Mouse (Mus musculus): ENCODE data around the gene Fam89b. TPM values are rescaled to one million over a fixed set of nuclear protein-coding genes. Genes with fewer than 3 reads are reported as not detected.
A peak's percentile ranks its signal among the peaks of the same experiment; 100 is the strongest.

Gene Fam89b
- polyA plus RNA-seq, 1 experiment from 2014 or later = 233 TPM

- Histone ChIP-seq H3K9me3 (replicated peaks; ENCODE audit: control insufficient read depth, low read length) (no peaks in the 10 kb centered on the region), H3K27ac (ENCODE audit: low read depth, low read length) (no peak overlapping the region), H3K4me2 (ENCODE audit: low read length) (peak overlapping the region; percentile 28; the same call in 1 of the 2 replicates), H3K36me3 (ENCODE audit: control insufficient read depth, insufficient read depth, low read length) (peaks cover 51% of the 10 kb centered on the region), H3K4me3 (ENCODE audit: low read depth, low read length) (no peak overlapping the region), H3K9ac (ENCODE audit: low read length) (peak overlapping the region; percentile 42; the same call in 1 of the 2 replicates), H3K27me3 (replicated peaks; ENCODE audit: control insufficient read depth, insufficient read depth, low read length) (peaks cover 26% of the 10 kb centered on the region), H3K4me1 (ENCODE audit: control insufficient read depth, insufficient read depth, low read length) (peaks cover 4% of the 10 kb centered on the region; the same call in 1 of the 2 replicates)
- ATAC-seq = peak; percentile 63
- peak; percentile 32 for DNase-seq (ENCODE audit: low spot score)
- WGBS = 13% methylated on average over 36 of the region's 36 CpGs
Observed at GRCm38 (mm10) chr19:5756991-5757636, 27.7 kb upstream of the Fam89b start.

- peaks cover 44% of the 10 kb centered on the region for H3K36me3 ChIP-seq (ENCODE audit: control insufficient read depth, insufficient read depth, low read length)
- no peak overlapping the region for H3K4me3 ChIP-seq (ENCODE audit: low read depth, low read length)
- WGBS = 8% methylated on average over 28 of the region's 29 CpGs
- no peak overlapping the region for H3K27ac ChIP-seq (ENCODE audit: low read depth, low read length)
- peak; percentile 61 for ATAC-seq
- H3K4me2 ChIP-seq (ENCODE audit: low read length) = peak overlapping the region; percentile 28; the same call in 1 of the 2 replicates
- peak; percentile 32 for DNase-seq (ENCODE audit: low spot score)
- peak overlapping the region; percentile 42; the same call in 1 of the 2 replicates for H3K9ac ChIP-seq (ENCODE audit: low read length)
- no peaks in the 10 kb centered on the region for H3K9me3 ChIP-seq (replicated peaks; ENCODE audit: control insufficient read depth, low read length)
- H3K27me3 ChIP-seq (replicated peaks; ENCODE audit: control insufficient read depth, insufficient read depth, low read length) = peaks cover 26% of the 10 kb centered on the region
- peaks cover 4% of the 10 kb centered on the region; the same call in 1 of the 2 replicates for H3K4me1 ChIP-seq (ENCODE audit: control insufficient read depth, insufficient read depth, low read length)
Observed at GRCm38 (mm10) chr19:5756321-5756985, 27.0 kb upstream of the Fam89b start.

- ATAC-seq (peak; percentile 56; the same call in 1 of the 2 replicates), DNase-seq (ENCODE audit: low spot score) (peak; percentile 55)
- H3K27me3 ChIP-seq (replicated peaks; ENCODE audit: control insufficient read depth, insufficient read depth, low read length) = peaks cover 34% of the 10 kb centered on the region
- WGBS = 7% methylated on average over 18 of the region's 20 CpGs
- H3K27ac ChIP-seq (ENCODE audit: low read depth, low read length) = no peak overlapping the region
- no peak overlapping the region; the same call in 1 of the 2 replicates for H3K9ac ChIP-seq (ENCODE audit: low read length)
- no peak overlapping the region for H3K4me3 ChIP-seq (ENCODE audit: low read depth, low read length)
- no peaks in the 10 kb centered on the region; the same call in 1 of the 2 replicates for H3K36me3 ChIP-seq (ENCODE audit: control insufficient read depth, insufficient read depth, low read length)
- H3K9me3 ChIP-seq (replicated peaks; ENCODE audit: control insufficient read depth, low read length) = no peaks in the 10 kb centered on the region
- H3K4me2 ChIP-seq (ENCODE audit: low read length) = no peak overlapping the region
- H3K4me1 ChIP-seq (ENCODE audit: control insufficient read depth, insufficient read depth, low read length) = no peaks in the 10 kb centered on the region
Observed at GRCm38 (mm10) chr19:5751742-5752141, 22.3 kb upstream of the Fam89b start.

- WGBS = 13% methylated on average over 22 of the region's 22 CpGs
- no peak for ATAC-seq
- H3K9me3 ChIP-seq (replicated peaks; ENCODE audit: control insufficient read depth, low read length) = no peaks in the 10 kb centered on the region
- no peak overlapping the region for H3K4me3 ChIP-seq (ENCODE audit: low read depth, low read length)
- H3K4me1 ChIP-seq (ENCODE audit: control insufficient read depth, insufficient read depth, low read length) = peaks cover 3% of the 10 kb centered on the region
- no peak overlapping the region; the same call in 1 of the 2 replicates for H3K9ac ChIP-seq (ENCODE audit: low read length)
- H3K27ac ChIP-seq (ENCODE audit: low read depth, low read length) = no peak overlapping the region
- H3K27me3 ChIP-seq (replicated peaks; ENCODE audit: control insufficient read depth, insufficient read depth, low read length) = peaks cover 26% of the 10 kb centered on the region
- no peak overlapping the region for H3K4me2 ChIP-seq (ENCODE audit: low read length)
- no peak for DNase-seq (ENCODE audit: low spot score)
- no peaks in the 10 kb centered on the region; the same call in 1 of the 2 replicates for H3K36me3 ChIP-seq (ENCODE audit: control insufficient read depth, insufficient read depth, low read length)
Observed at GRCm38 (mm10) chr19:5750951-5751350, 21.5 kb upstream of the Fam89b start.

- DNase-seq (ENCODE audit: low spot score) (no peak), ATAC-seq (no peak)
- H3K4me2 ChIP-seq (ENCODE audit: low read length) = no peak overlapping the region
- 68% methylated on average over 6 of the region's 6 CpGs for WGBS
- H3K4me1 ChIP-seq (ENCODE audit: control insufficient read depth, insufficient read depth, low read length) = peaks cover 11% of the 10 kb centered on the region
- no peak overlapping the region for H3K9ac ChIP-seq (ENCODE audit: low read length)
- H3K27me3 ChIP-seq (replicated peaks; ENCODE audit: control insufficient read depth, insufficient read depth, low read length) = peaks cover 21% of the 10 kb centered on the region
- H3K9me3 ChIP-seq (replicated peaks; ENCODE audit: control insufficient read depth, low read length) = no peaks in the 10 kb centered on the region
- no peak overlapping the region for H3K4me3 ChIP-seq (ENCODE audit: low read depth, low read length)
- H3K27ac ChIP-seq (ENCODE audit: low read depth, low read length) = no peak overlapping the region
- H3K36me3 ChIP-seq (ENCODE audit: control insufficient read depth, insufficient read depth, low read length) = no peaks in the 10 kb centered on the region; the same call in 1 of the 2 replicates
Observed at GRCm38 (mm10) chr19:5749476-5749875, 20.0 kb upstream of the Fam89b start.

GRCm38 (mm10) chr19:5746907-5747363 lies 17.5 kb upstream of the Fam89b start:
- H3K36me3 ChIP-seq (ENCODE audit: control insufficient read depth, insufficient read depth, low read length) = no peaks in the 10 kb centered on the region
- H3K9ac ChIP-seq (ENCODE audit: low read length) = no peak overlapping the region
- H3K4me2 ChIP-seq (ENCODE audit: low read length) = no peak overlapping the region
- WGBS = 39% methylated on average over 12 of the region's 12 CpGs
- ATAC-seq = no peak
- H3K4me1 ChIP-seq (ENCODE audit: control insufficient read depth, insufficient read depth, low read length) = peaks cover 18% of the 10 kb centered on the region
- no peak overlapping the region for H3K27ac ChIP-seq (ENCODE audit: low read depth, low read length)
- H3K4me3 ChIP-seq (ENCODE audit: low read depth, low read length) = no peak overlapping the region
- no peaks in the 10 kb centered on the region for H3K9me3 ChIP-seq (replicated peaks; ENCODE audit: control insufficient read depth, low read length)
- H3K27me3 ChIP-seq (replicated peaks; ENCODE audit: control insufficient read depth, insufficient read depth, low read length) = peaks cover 27% of the 10 kb centered on the region
- DNase-seq (ENCODE audit: low spot score) = peak; percentile 30

- Histone ChIP-seq H3K27me3 (replicated peaks; ENCODE audit: control insufficient read depth, insufficient read depth, low read length) (peaks cover 22% of the 10 kb centered on the region), H3K36me3 (ENCODE audit: control insufficient read depth, insufficient read depth, low read length) (no peaks in the 10 kb centered on the region), H3K9ac (ENCODE audit: low read length) (peak overlapping the region; percentile 46), H3K9me3 (replicated peaks; ENCODE audit: control insufficient read depth, low read length) (no peaks in the 10 kb centered on the region), H3K27ac (ENCODE audit: low read depth, low read length) (no peak overlapping the region), H3K4me1 (ENCODE audit: control insufficient read depth, insufficient read depth, low read length) (peaks cover 23% of the 10 kb centered on the region), H3K4me2 (ENCODE audit: low read length) (peak overlapping the region; percentile 48), H3K4me3 (ENCODE audit: low read depth, low read length) (peak overlapping the region; percentile 13)
- DNase-seq (ENCODE audit: low spot score) (peak; percentile 27), ATAC-seq (no peak)
- WGBS = 3% methylated on average over 36 of the region's 36 CpGs
Observed at GRCm38 (mm10) chr19:5745756-5746710, 16.6 kb upstream of the Fam89b start.

- H3K27ac ChIP-seq (ENCODE audit: low read depth, low read length) = no peak overlapping the region
- no peak overlapping the region for H3K4me3 ChIP-seq (ENCODE audit: low read depth, low read length)
- no peaks in the 10 kb centered on the region for H3K9me3 ChIP-seq (replicated peaks; ENCODE audit: control insufficient read depth, low read length)
- H3K4me2 ChIP-seq (ENCODE audit: low read length) = no peak overlapping the region
- no peak for DNase-seq (ENCODE audit: low spot score)
- no peak for ATAC-seq
- peaks cover 10% of the 10 kb centered on the region for H3K27me3 ChIP-seq (replicated peaks; ENCODE audit: control insufficient read depth, insufficient read depth, low read length)
- H3K9ac ChIP-seq (ENCODE audit: low read length) = peak overlapping the region; percentile 25; the same call in 1 of the 2 replicates
- no peaks in the 10 kb centered on the region for H3K36me3 ChIP-seq (ENCODE audit: control insufficient read depth, insufficient read depth, low read length)
- 64% methylated on average over 5 of the region's 5 CpGs for WGBS
- H3K4me1 ChIP-seq (ENCODE audit: control insufficient read depth, insufficient read depth, low read length) = peaks cover 30% of the 10 kb centered on the region
Observed at GRCm38 (mm10) chr19:5743576-5743975, 14.1 kb upstream of the Fam89b start.
